Mouse (Mus musculus) cerebellum, postnatal 14 days (tissue): ENCODE results near the gene Retreg3.

Experiments used
- DNase-seq, 2 experiments: peaks; one replicate each; pipeline ENCODE4 v3.0.0; 2021; ENCODE audit warnings: mixed read lengths in 2 of 2

Gene Retreg3

GRCm38 (mm10) chr11:101148751-101149150, 29.1 kb upstream of the Retreg3 start:
- DNase-seq = no peak

GRCm38 (mm10) chr11:101146377-101146776, 26.7 kb upstream of the Retreg3 start:
- peak; percentile 78 to 85 for DNase-seq

DNA sequence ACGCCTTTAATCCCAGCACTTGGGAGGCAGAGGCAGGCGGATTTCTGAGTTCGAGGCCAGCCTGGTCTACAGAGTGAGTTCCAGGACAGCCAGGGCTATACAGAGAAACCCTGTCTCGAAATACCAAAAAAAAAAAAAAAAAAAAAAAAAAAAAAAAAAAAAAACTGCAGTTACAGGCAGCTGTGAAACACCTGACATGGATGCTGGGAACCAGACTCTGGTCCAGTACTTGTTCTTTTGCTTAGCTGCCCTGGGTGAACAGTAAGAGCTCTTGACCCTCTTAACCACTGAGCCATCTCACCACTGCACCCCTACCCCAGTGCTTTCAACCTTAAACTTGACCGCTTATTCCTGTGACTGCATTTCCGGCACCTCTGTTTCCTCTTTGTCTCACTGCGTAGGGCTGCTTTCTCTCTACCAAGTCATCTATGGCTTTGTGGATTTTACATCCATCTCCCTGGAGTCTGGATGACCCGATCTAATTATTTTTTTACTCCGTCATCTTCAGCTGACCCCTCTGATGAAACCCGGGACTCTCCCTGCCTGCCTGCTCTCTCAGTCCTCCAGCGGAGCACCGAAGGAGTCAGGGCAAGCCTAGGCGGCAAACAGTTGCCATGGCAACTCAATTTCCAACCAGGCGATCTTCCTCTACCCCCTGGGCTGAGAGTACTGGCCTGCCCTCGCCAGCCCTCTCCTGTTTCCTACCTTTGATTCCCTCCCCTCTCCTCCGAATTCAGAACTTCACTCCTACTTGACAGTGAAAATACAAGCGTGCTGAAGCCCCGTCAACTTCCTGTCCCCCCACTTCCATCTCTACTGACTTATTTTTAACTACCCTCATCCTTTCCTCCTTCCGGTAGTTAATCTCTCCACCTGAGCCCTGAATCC, 23.9 kb upstream of the Retreg3 start:
- peak; percentile 61 to 74 for DNase-seq

DNA sequence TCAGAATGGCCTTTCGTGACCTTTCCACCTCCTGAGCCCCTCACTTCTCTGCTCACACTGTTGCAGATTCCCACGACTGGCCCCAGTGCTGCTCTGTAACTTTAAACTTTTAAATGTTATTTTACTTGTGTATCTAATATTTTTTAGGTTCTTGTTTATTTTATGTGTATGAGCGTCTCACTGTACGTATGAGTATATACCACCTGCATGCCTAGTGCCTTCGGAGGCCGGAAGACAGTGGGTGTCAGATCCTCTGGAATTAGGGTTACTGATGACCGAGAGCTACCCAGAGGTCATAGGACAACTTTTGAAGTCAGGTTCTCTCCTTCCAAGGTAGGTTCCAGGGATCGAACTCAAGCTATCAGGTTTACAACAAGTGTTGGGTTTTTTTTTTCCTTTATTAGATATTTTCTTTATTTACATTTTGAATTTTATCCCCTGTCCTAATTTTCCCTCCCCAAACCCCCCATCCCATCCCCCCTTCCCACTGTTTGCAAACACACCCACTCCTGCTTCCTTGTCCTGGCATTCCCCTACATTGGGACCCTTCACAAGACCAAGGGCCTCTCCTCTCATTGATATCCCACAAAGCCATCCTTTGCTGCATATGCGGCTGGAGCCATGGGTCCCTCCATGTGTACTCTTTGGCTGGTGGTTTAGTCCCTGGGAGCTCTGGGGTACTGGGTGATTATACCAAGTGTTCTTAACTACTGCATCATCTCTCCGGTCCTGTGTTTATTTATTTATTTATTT, 22.7 kb upstream of the Retreg3 start:
- DNase-seq = no peak

DNA sequence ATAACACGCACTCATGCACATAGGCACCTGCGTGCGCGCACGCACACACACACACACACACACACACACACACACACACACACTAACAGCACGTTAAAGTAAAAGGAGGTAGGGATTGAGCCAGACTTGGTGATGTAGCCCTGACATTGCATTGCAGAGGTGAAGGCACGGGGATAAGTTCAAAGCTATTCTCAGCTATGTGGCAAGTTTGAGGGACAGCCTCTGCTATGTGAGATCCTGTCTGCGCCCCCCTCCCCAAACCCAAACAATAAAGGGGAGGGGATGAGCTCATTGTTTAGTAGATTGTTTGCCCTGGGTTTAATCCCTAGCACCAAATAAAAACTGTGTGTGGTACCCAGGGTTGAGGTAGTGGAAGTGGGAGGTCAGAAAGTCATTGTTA, 21.4 kb upstream of the Retreg3 start:
- DNase-seq = no peak

- peak; percentile 43 to 49 for DNase-seq
Measured at GRCm38 (mm10) chr11:101140164-101140819, 20.6 kb upstream of the Retreg3 start.

- peak; percentile 26 to 52 for DNase-seq
Measured at GRCm38 (mm10) chr11:101138536-101139181, 19.0 kb upstream of the Retreg3 start.

DNA sequence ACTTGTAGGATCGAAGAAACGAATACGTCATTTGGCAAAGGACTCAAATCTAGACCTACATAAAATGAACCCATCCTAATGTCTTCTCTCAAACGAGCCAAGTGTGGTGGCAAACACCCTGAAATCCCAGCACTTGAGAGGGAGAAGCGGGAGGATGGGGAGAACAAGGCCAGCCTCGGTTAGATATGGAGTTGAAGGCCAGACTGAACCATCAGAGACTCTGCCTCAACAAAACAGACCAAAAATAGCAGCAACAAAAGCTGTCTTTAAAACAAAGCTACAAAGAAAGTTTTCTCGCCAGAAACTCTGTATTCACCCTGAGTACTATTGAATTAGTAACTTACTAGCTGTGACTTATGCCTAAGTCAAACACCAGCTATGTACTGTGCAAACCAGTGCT, 17.3 kb upstream of the Retreg3 start:
- DNase-seq = no peak

GRCm38 (mm10) chr11:101134217-101134865, 14.6 kb upstream of the Retreg3 start:
- peak; percentile 58 to 67 for DNase-seq

GRCm38 (mm10) chr11:101133037-101133436, 13.3 kb upstream of the Retreg3 start:
- peak; percentile 23 to 31 for DNase-seq

- peak; percentile 60 to 86 for DNase-seq
Measured at GRCm38 (mm10) chr11:101131701-101132100, 12.0 kb upstream of the Retreg3 start.

DNA sequence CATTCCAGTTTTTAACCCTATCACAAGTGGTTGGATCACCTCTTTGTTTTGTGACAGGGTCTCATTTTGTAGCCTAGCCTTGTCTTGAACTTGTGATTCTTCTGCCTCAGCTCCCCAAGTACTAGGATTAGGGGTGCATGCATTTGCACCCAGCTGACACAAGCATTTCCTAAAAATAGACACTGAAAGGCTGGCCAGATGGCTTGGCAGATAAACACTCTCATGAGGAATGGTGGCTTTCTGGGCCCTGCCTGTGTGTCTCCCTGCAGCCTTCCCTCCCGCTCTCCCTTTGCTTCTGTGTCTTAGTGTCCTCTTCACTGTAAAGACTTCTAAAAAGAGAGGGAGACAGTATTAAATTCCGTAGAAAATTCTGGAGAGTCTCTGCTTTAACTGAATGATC, 11.5 kb upstream of the Retreg3 start:
- DNase-seq = peak; percentile 72 to 79

DNA sequence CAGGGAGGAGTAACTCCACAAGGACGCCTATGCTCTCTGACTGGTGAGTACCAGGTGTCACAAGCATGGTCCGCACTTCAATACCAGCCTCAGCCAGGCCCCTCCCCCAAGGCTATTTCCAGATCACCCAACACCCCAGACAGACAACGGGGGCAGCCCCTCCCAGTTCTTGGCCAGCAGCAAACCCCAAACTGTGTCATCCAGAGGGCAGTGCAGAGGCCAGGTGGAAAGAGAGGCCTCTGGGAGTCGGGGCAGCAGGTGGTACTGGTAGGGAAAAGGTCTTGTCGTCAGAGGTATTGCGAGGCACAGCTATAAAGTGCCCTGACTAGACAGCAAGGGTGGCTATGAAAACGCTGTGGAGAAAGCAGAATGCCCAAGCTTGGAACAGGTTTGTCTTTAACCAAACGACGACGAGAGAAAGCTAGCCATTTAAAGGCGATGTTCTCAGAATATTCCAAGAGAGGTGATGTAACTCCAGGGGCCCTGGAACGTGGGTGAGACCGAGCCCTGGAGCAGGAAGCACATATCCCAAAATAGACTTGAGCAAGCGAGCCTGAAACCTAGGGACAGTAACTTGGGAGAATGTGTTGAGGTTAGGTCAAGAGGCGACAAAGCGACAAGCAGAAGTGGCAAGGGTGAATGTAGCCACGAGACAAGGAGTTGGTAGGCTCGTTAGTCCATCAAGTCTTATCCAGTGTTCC, 10.5 kb upstream of the Retreg3 start:
- peak; percentile 61 for DNase-seq

DNA sequence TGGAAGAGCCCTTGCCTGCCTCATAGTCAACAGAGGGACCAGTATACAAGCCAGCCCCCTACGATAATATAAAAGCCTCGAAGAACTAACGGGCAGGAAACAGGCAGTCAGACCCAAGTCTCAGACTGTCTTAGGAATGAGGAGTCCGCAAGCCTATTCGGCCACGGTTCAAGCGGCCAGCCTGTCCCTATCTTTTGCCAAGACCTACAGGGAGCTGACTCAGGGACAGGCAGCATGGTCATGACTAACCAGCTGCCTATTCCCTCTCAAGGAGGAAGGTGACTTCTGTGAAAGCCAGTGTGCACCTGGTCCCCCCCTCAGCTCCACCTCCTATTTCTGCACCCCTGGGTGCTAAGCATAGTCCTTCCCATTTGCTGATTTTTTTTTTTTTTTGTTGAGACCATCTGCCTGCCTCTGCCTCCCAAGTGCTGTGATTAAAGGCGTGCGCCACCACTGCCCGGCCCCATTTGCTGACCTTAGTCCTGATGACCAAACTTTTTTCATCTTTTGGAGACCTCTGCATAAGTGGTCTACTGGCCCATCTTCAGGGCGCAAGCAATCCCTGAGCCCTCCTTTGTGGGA, 9.4 kb upstream of the Retreg3 start:
- peak; percentile 85 to 90 for DNase-seq

- peak; percentile 48 to 78 for DNase-seq
Measured at GRCm38 (mm10) chr11:101127075-101127474, 7.4 kb upstream of the Retreg3 start.

GRCm38 (mm10) chr11:101125008-101125407, 5.3 kb upstream of the Retreg3 start:
- DNase-seq = peak in 1 of 2 experiments; percentile 39

- DNase-seq = peak in 1 of 2 experiments; percentile 63
Measured at GRCm38 (mm10) chr11:101124494-101124893, 4.8 kb upstream of the Retreg3 start.

- DNase-seq = peak; percentile 27 to 48
Measured at GRCm38 (mm10) chr11:101120545-101121188, 974 bp upstream of the Retreg3 start.

- DNase-seq = no peak
Measured at GRCm38 (mm10) chr11:101119131-101119760, 447 bp downstream of the Retreg3 start.

DNA sequence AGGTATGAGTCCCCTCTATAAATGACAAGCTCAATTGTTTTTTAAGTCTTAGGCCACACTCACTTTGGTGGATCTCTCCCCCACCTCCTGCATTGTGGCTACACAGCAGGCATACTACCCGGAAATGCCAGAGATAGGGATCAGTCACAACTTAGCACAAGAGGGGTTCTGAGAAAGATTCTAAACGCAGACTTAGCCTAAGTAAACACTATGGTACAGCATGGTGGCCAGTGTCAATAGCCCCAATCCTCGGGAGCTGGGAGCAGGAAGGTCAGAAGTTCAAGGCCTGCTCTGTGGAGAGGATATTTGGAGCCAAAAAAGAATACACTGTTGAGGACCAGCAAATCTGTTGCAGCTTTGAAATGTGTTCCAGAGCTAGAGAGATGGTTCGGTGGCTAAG, 1.6 kb downstream of the Retreg3 start:
- no peak for DNase-seq
